Mouse (Mus musculus) midbrain, embryonic 13.5 days (tissue): ENCODE measurements at regions not wholly inside any gene's neighbourhood (a gene's known extent, or its start where the extent isn't known, plus 50 kb on each side); places are given as distances from the start of the nearest gene placed in this dataset.

Experiments
- ATAC-seq: fragments of 200-750 bp; cut with Nextera tagmentation; 2 replicates; pipeline ENCODE4 v1.8.0; 2017; ENCODE audit warnings: mild to moderate bottlenecking, moderate TSS enrichment, moderate library complexity
- H3K27ac ChIP-seq: fragments of 300-500 bp; sonication (generic); 2 replicates; pipeline ENCODE4 v1.5.1; 2015; ENCODE audit warnings: inconsistent platforms, mild to moderate bottlenecking, moderate library complexity
- H3K27me3 ChIP-seq: fragments of 300-500 bp; sonication (generic); 2 replicates; pipeline ENCODE4 v1.6.1; 2015; ENCODE audit warnings: mild to moderate bottlenecking, inconsistent platforms
- H3K36me3 ChIP-seq: fragments of 300-500 bp; sonication (generic); 2 replicates; pipeline ENCODE4 v1.6.1; 2015; ENCODE audit warnings: mild to moderate bottlenecking, inconsistent platforms
- H3K4me1 ChIP-seq: fragments of 300-500 bp; sonication (generic); replicated peaks from 2 replicates; pipeline ENCODE4 v1.6.1; 2015; ENCODE audit warnings: inconsistent platforms
- H3K4me2 ChIP-seq: fragments of 300-500 bp; sonication (generic); replicated peaks from 2 replicates; pipeline ENCODE4 v1.6.1; 2015; ENCODE audit warnings: moderate library complexity, mild to moderate bottlenecking, inconsistent platforms
- H3K4me3 ChIP-seq: fragments of 300-500 bp; sonication (generic); replicated peaks from 2 replicates; pipeline ENCODE4 v1.5.1; 2015; ENCODE audit warnings: mild to moderate bottlenecking, inconsistent platforms
- H3K9ac ChIP-seq: fragments of 300-500 bp; sonication (generic); replicated peaks from 2 replicates; pipeline ENCODE4 v1.6.1; 2015; ENCODE audit warnings: mild to moderate bottlenecking, inconsistent platforms
- H3K9me3 ChIP-seq: fragments of 300-500 bp; sonication (generic); 2 replicates; pipeline ENCODE4 v1.6.1; 2016; ENCODE audit warnings: mild to moderate bottlenecking, inconsistent platforms
- WGBS: fragments of 180-500 bp; shearing (Covaris S2); methylation state at CpG from one replicate; pipeline ENCODE4 v1.1.7; 2015; 5-methylcytosine and 5-hydroxymethylcytosine counted together

DNA sequence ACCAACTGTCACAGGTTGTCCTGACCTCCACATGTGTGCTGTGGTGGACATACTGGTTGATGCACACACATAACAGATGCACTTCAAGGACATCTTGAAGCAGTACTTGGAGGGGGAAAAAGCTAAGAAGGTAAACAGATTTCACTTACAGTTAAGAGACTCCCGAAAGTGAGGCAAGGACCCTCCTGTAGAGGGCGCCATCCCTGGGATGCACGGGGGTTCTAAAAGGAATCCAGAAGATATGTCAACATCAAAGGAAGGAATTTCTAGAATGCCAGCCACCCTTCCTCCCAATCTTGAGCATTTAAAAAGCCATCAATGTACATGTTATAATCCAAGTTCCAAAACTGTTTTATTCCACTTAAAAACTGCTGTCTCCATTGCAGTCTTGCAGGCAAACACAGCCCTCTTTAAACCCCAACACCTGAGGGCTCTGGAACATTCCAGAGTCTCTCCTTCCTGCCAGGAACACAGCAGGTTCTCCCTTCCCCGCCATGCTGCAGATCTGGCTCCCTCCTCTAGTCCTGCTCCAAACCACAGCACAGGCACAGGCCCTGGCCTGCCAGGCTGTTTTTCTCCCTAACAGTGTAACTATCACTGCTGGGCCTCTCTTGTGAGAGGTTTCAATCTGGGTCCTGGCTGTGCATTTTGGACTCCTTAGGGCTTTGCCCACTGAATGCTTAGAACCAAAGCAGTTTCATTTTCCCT is 200.8 kb upstream of the Mkln1 start:
- Histone ChIP-seq H3K27me3 (no peaks in the 10 kb centered on the region), H3K36me3 (no peaks in the 10 kb centered on the region), H3K9me3 (no peaks in the 10 kb centered on the region), H3K27ac (no peak overlapping the region), H3K4me2 (no peak overlapping the region), H3K4me3 (no peak overlapping the region), H3K9ac (no peak overlapping the region), H3K4me1 (no peaks in the 10 kb centered on the region)
- 65% methylated on average over 4 of the region's 4 CpGs for WGBS
- no peak for ATAC-seq

- Histone ChIP-seq H3K9me3 (no peaks in the 10 kb centered on the region), H3K9ac (no peak overlapping the region), H3K4me2 (no peak overlapping the region), H3K27me3 (no peaks in the 10 kb centered on the region), H3K4me1 (no peaks in the 10 kb centered on the region), H3K36me3 (no peaks in the 10 kb centered on the region), H3K27ac (no peak overlapping the region), H3K4me3 (no peak overlapping the region)
- 82% methylated on average over 8 of the region's 8 CpGs for WGBS
- no peak for ATAC-seq
Observed at GRCm38 (mm10) chr6:31198340-31198739, 200.2 kb upstream of the Mkln1 start.

DNA sequence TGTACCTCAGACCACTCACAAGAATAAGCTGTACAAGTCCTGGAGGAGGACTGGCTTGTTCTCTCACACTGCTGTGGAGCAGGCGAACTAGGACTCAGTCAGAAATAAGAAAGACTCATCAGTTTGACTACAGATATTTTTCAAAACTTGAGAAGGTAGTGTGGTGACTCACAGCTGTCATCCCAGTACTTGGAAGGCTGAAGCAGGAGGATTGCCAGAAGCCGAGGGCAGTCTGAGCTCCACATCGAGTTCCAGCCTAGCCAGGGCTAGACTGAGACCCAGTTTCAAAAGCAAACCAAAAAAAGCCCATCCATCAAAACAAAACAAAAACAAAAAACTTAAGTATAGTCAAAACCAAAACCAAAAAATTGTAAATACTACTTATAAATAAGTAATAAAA is 197.8 kb upstream of the Mkln1 start:
- 90% methylated on average over 3 of the region's 3 CpGs for WGBS
- Histone ChIP-seq H3K36me3 (no peaks in the 10 kb centered on the region), H3K27me3 (no peaks in the 10 kb centered on the region), H3K4me2 (no peak overlapping the region), H3K4me1 (no peaks in the 10 kb centered on the region), H3K27ac (no peak overlapping the region), H3K4me3 (no peak overlapping the region), H3K9ac (no peak overlapping the region), H3K9me3 (no peaks in the 10 kb centered on the region)
- no peak for ATAC-seq

DNA sequence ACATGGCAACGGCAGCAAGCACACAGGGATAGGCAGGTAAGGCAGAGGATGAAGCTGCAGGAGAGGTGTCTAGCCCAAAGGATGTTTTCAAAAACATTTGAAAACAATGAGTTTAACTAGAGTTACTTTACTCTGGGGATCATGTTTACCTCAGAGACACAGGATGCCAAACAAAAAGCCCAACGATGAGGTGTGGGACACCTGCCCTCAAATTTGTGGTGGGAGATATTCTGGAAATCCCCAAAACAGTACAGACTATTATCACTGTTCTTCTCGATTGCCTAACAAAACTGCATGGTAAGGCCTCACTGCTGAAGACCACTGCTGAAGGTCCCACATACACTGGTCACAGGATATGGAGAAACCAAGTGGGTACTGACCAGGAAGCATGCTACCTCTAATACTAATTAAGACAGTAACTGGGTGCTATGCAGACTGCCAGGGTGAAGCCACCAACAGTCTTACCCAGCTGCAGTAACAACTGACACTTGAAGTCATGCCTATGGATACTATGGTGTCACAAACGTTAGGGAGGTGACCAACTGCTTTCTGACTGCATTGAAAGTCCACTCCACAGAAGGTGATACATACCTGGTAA is 197.1 kb upstream of the Mkln1 start:
- Histone ChIP-seq H3K4me1 (no peaks in the 10 kb centered on the region), H3K36me3 (no peaks in the 10 kb centered on the region), H3K4me2 (no peak overlapping the region), H3K27me3 (no peaks in the 10 kb centered on the region), H3K27ac (no peak overlapping the region), H3K4me3 (no peak overlapping the region), H3K9ac (no peak overlapping the region), H3K9me3 (no peaks in the 10 kb centered on the region)
- ATAC-seq: no peak
- 84% methylated on average over 4 of the region's 4 CpGs for WGBS

- no peaks in the 10 kb centered on the region for H3K27me3 ChIP-seq
- ATAC-seq: no peak
- no peak overlapping the region for H3K27ac ChIP-seq
- H3K4me3 ChIP-seq: no peak overlapping the region
- H3K36me3 ChIP-seq: no peaks in the 10 kb centered on the region
- no peaks in the 10 kb centered on the region for H3K4me1 ChIP-seq
- no peaks in the 10 kb centered on the region for H3K9me3 ChIP-seq
- H3K4me2 ChIP-seq: no peak overlapping the region
- no peak overlapping the region for H3K9ac ChIP-seq
Observed at GRCm38 (mm10) chr6:31202594-31202993, 195.9 kb upstream of the Mkln1 start.

DNA sequence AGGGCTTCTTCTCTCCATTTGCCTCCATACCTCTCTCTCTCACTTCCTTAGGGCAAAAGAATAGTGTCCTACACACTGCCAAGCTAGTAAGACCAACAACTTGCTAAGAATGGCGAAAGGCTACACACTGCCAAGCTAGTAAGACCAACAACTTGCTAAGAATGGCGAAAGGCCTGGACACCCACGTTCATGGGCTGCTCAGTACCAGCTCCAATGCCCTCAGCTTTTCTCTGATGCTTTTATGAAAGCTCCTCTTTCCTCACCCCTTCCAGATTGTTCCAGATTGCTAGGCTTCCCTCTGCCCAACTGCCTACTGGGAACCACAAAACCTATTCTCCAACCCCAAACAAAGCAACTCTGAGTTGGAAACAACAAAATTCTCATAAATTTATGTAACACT is 194.1 kb upstream of the Mkln1 start:
- Histone ChIP-seq H3K27ac (no peak overlapping the region), H3K9me3 (no peaks in the 10 kb centered on the region), H3K9ac (no peak overlapping the region), H3K4me3 (no peak overlapping the region), H3K36me3 (no peaks in the 10 kb centered on the region), H3K4me2 (no peak overlapping the region), H3K27me3 (no peaks in the 10 kb centered on the region), H3K4me1 (no peaks in the 10 kb centered on the region)
- no peak for ATAC-seq
- WGBS: 88% methylated on average over 3 of the region's 3 CpGs

- Histone ChIP-seq H3K9me3 (no peaks in the 10 kb centered on the region), H3K9ac (no peak overlapping the region), H3K27me3 (no peaks in the 10 kb centered on the region), H3K4me2 (no peak overlapping the region), H3K36me3 (no peaks in the 10 kb centered on the region), H3K4me3 (no peak overlapping the region), H3K4me1 (no peaks in the 10 kb centered on the region), H3K27ac (no peak overlapping the region)
- WGBS: 82% methylated on average over 4 of the region's 4 CpGs
- no peak for ATAC-seq
Observed at GRCm38 (mm10) chr6:31204839-31205238, 193.7 kb upstream of the Mkln1 start.

DNA sequence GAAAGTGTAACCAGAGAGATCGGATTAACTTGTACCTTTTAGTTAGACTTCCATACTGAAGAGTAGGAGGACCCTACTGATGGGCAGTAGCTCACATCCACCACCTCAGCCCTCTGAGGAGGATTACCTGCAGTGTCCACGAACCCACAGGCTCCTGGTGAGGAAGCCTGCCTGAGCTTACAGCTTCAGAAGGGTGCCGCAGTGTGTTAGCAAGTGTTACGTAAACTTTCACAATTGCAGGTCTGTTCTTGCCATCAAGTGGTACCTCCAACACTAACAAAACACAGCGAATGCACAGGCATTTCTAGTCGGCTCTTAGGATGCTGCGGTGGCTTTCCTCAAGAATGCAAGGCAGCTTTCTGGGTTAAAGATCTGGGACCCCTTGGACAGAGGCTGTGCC is 192.4 kb upstream of the Mkln1 start:
- Histone ChIP-seq H3K36me3 (no peaks in the 10 kb centered on the region), H3K27ac (no peak overlapping the region), H3K9ac (no peak overlapping the region), H3K27me3 (no peaks in the 10 kb centered on the region), H3K4me3 (no peak overlapping the region), H3K4me2 (no peak overlapping the region), H3K9me3 (no peaks in the 10 kb centered on the region), H3K4me1 (no peaks in the 10 kb centered on the region)
- WGBS: 81% methylated on average over 7 of the region's 7 CpGs
- no peak for ATAC-seq

DNA sequence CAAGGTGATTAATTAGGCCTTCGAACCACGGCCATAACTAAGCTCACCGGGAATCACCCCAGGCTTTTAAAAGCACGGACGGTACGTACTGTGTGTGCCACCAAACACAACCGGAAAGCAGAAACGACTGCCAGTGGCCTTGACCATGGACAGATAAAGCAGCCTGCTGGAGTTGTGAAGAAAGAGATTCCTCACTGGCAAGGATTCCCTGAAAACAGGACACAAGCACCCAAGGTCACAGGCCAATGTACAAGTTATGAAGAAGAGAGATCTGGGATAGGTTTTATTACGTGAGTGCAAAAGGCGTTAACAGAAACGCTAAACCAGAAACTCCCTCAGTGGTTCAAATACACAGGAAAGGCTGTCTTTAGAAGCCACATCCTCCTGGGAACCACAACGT is 191.3 kb upstream of the Mkln1 start:
- no peak overlapping the region for H3K4me3 ChIP-seq
- no peaks in the 10 kb centered on the region for H3K9me3 ChIP-seq
- no peaks in the 10 kb centered on the region for H3K4me1 ChIP-seq
- no peaks in the 10 kb centered on the region for H3K27me3 ChIP-seq
- H3K27ac ChIP-seq: no peak overlapping the region
- no peak for ATAC-seq
- no peaks in the 10 kb centered on the region for H3K36me3 ChIP-seq
- 92% methylated on average over 12 of the region's 12 CpGs for WGBS
- no peak overlapping the region for H3K9ac ChIP-seq
- no peak overlapping the region for H3K4me2 ChIP-seq

GRCm38 (mm10) chr6:31208224-31208623 is 190.3 kb upstream of the Mkln1 start:
- Histone ChIP-seq H3K27ac (no peak overlapping the region), H3K4me3 (no peak overlapping the region), H3K4me1 (no peaks in the 10 kb centered on the region), H3K9ac (no peak overlapping the region), H3K9me3 (no peaks in the 10 kb centered on the region), H3K36me3 (no peaks in the 10 kb centered on the region), H3K27me3 (no peaks in the 10 kb centered on the region), H3K4me2 (no peak overlapping the region)
- 93% methylated on average over 6 of the region's 6 CpGs for WGBS
- no peak for ATAC-seq

GRCm38 (mm10) chr6:31209411-31210139 is 189.0 kb upstream of the Mkln1 start:
- 87% methylated on average over 15 of the region's 15 CpGs for WGBS
- Histone ChIP-seq H3K9me3 (no peaks in the 10 kb centered on the region), H3K27me3 (peaks cover 10% of the 10 kb centered on the region), H3K36me3 (no peaks in the 10 kb centered on the region), H3K9ac (no peak overlapping the region), H3K4me3 (no peak overlapping the region), H3K4me1 (no peaks in the 10 kb centered on the region), H3K4me2 (no peak overlapping the region), H3K27ac (no peak overlapping the region)
- no peak for ATAC-seq

GRCm38 (mm10) chr6:31210209-31210714 is 188.3 kb upstream of the Mkln1 start:
- no peaks in the 10 kb centered on the region for H3K36me3 ChIP-seq
- no peak overlapping the region for H3K4me2 ChIP-seq
- no peak overlapping the region for H3K9ac ChIP-seq
- peaks cover 13% of the 10 kb centered on the region for H3K27me3 ChIP-seq
- no peaks in the 10 kb centered on the region for H3K4me1 ChIP-seq
- 86% methylated on average over 7 of the region's 7 CpGs for WGBS
- H3K27ac ChIP-seq: no peak overlapping the region
- no peak for ATAC-seq
- H3K9me3 ChIP-seq: no peaks in the 10 kb centered on the region
- no peak overlapping the region for H3K4me3 ChIP-seq
